Mouse (Mus musculus) liver, embryonic 16.5 days (tissue): ENCODE data around the gene Rnf32. TPM values are rescaled to one million over a fixed set of nuclear protein-coding genes. Genes with fewer than 3 reads are reported as not detected.

Experiments
- ATAC-seq: fragments of 200-750 bp; cut with Nextera tagmentation; 2 replicates; pipeline ENCODE4 v1.8.0; 2017; ENCODE audit warnings: low read depth, mild to moderate bottlenecking, moderate number of reproducible peaks, moderate library complexity
- H3K27ac ChIP-seq: fragments of 300-500 bp; sonication (generic); 2 replicates; pipeline ENCODE4 v1.5.1; 2014; ENCODE audit warnings: mild to moderate bottlenecking, low read length
- H3K27me3 ChIP-seq: fragments of 300-500 bp; sonication (generic); 2 replicates; pipeline ENCODE4 v1.6.1; 2014; ENCODE audit warnings: low read depth, low read length, mixed read lengths; ENCODE audit not compliant: control insufficient read depth, insufficient read depth
- H3K36me3 ChIP-seq: fragments of 300-500 bp; sonication (generic); 2 replicates; pipeline ENCODE4 v1.6.1; 2014; ENCODE audit warnings: mild to moderate bottlenecking; ENCODE audit not compliant: control insufficient read depth, insufficient read depth
- H3K4me1 ChIP-seq: fragments of 300-500 bp; sonication (generic); 2 replicates; pipeline ENCODE4 v1.6.1; 2014; ENCODE audit warnings: low read depth, low read length, mixed read lengths; ENCODE audit not compliant: control insufficient read depth
- H3K4me2 ChIP-seq: fragments of 300-500 bp; sonication (generic); 2 replicates; pipeline ENCODE4 v1.6.1; 2014; ENCODE audit warnings: low read depth, low read length, mixed read lengths
- H3K4me3 ChIP-seq: fragments of 300-500 bp; sonication (generic); 2 replicates; pipeline ENCODE4 v1.5.1; 2014; ENCODE audit warnings: low read depth, mild to moderate bottlenecking, low read length
- H3K9ac ChIP-seq: fragments of 300-500 bp; sonication (generic); 2 replicates; pipeline ENCODE4 v1.6.1; 2014; ENCODE audit warnings: low read depth, low read length
- H3K9me3 ChIP-seq: fragments of 300-500 bp; sonication (generic); replicated peaks from 2 replicates; pipeline ENCODE4 v1.6.1; 2016; ENCODE audit warnings: low read length; ENCODE audit not compliant: control insufficient read depth
- WGBS: fragments of 180-500 bp; shearing (Covaris S2); extraction: QIAGEN DNeasy Blood & Tissue Kit; methylation state at CpG from one replicate; pipeline ENCODE4 v1.1.7; 2014; ENCODE audit not compliant: insufficient replicate concordance; 5-methylcytosine and 5-hydroxymethylcytosine counted together
- polyA plus RNA-seq: library from polyadenylated mRNA; unstranded; fragments of >200 nt; fragmentation: Nextera tagmentation; extraction: Ambion mirVana; gene quantifications from 2 replicates; pipeline ENCODE4 v1.2.1, GENCODE M21; 2015

Gene Rnf32
- 0.11 TPM in 1 of 2 replicates, not detected in the other for polyA plus RNA-seq

- H3K4me3 ChIP-seq: peak within 1 kb of the TSS; percentile 56
- no peaks in the 10 kb centered on the region for H3K9me3 ChIP-seq
- 0 out of 2 replicates have a peak within 1 kb of the TSS, but pooled peaks have one; percentile 20 for H3K9ac ChIP-seq
- H3K27ac ChIP-seq: no peak within 1 kb of the TSS
- peaks cover 17% of the 10 kb centered on the region for H3K27me3 ChIP-seq
- no peaks in the 10 kb centered on the region for H3K36me3 ChIP-seq
- under 1% methylated on average over 64 of the region's 70 CpGs for WGBS
- peak within 1 kb of the TSS; percentile 78 for H3K4me2 ChIP-seq
- no peaks in the 10 kb centered on the region; the same call in 1 of the 2 replicates for H3K4me1 ChIP-seq
- peak; percentile 82 for ATAC-seq
Measured at GRCm38 (mm10) chr5:29195570-29196263, at the start of gene Rnf32. TSS of gene Rnf32 (plus strand) at chr5:29195992.

GRCm38 (mm10) chr5:29150146-29150545, 45.6 kb upstream of the Rnf32 start:
- no peaks in the 10 kb centered on the region for H3K27me3 ChIP-seq
- no peak overlapping the region for H3K9ac ChIP-seq
- 37% methylated on average over 4 of the region's 4 CpGs for WGBS
- no peak overlapping the region for H3K4me2 ChIP-seq
- H3K36me3 ChIP-seq: no peaks in the 10 kb centered on the region
- no peaks in the 10 kb centered on the region for H3K9me3 ChIP-seq
- H3K27ac ChIP-seq: no peak overlapping the region
- no peak for ATAC-seq
- no peak overlapping the region for H3K4me3 ChIP-seq
- no peaks in the 10 kb centered on the region for H3K4me1 ChIP-seq

- Histone ChIP-seq H3K27me3 (no peaks in the 10 kb centered on the region), H3K4me3 (no peak overlapping the region), H3K9ac (no peak overlapping the region), H3K4me2 (no peak overlapping the region), H3K9me3 (no peaks in the 10 kb centered on the region), H3K27ac (no peak overlapping the region), H3K36me3 (no peaks in the 10 kb centered on the region), H3K4me1 (no peaks in the 10 kb centered on the region)
- no peak for ATAC-seq
- 23% methylated on average over 1 of the region's 1 CpGs for WGBS
Measured at GRCm38 (mm10) chr5:29159849-29160248, 35.9 kb upstream of the Rnf32 start.

- Histone ChIP-seq H3K4me1 (no peaks in the 10 kb centered on the region), H3K9me3 (no peaks in the 10 kb centered on the region), H3K9ac (no peak overlapping the region), H3K27me3 (no peaks in the 10 kb centered on the region), H3K36me3 (no peaks in the 10 kb centered on the region), H3K4me3 (no peak overlapping the region), H3K27ac (no peak overlapping the region), H3K4me2 (no peak overlapping the region)
- no peak for ATAC-seq
- WGBS: 66% methylated on average over 2 of the region's 2 CpGs
Measured at GRCm38 (mm10) chr5:29166947-29167346, 28.8 kb upstream of the Rnf32 start.

- WGBS: 65% methylated on average over 6 of the region's 6 CpGs
- Histone ChIP-seq H3K36me3 (no peaks in the 10 kb centered on the region), H3K4me1 (no peaks in the 10 kb centered on the region), H3K4me2 (no peak overlapping the region), H3K27ac (no peak overlapping the region), H3K9me3 (no peaks in the 10 kb centered on the region), H3K27me3 (no peaks in the 10 kb centered on the region), H3K4me3 (no peak overlapping the region), H3K9ac (no peak overlapping the region)
- no peak for ATAC-seq
Measured at GRCm38 (mm10) chr5:29170193-29170592, 25.6 kb upstream of the Rnf32 start.

GRCm38 (mm10) chr5:29171165-29171564, 24.6 kb upstream of the Rnf32 start:
- no peaks in the 10 kb centered on the region for H3K36me3 ChIP-seq
- no peaks in the 10 kb centered on the region for H3K4me1 ChIP-seq
- H3K27me3 ChIP-seq: no peaks in the 10 kb centered on the region
- H3K27ac ChIP-seq: no peak overlapping the region
- no peak overlapping the region for H3K9ac ChIP-seq
- ATAC-seq: no peak
- H3K9me3 ChIP-seq: no peaks in the 10 kb centered on the region
- no peak overlapping the region for H3K4me3 ChIP-seq
- no peak overlapping the region for H3K4me2 ChIP-seq

GRCm38 (mm10) chr5:29186798-29187197, 9.0 kb upstream of the Rnf32 start:
- H3K9ac ChIP-seq: no peak overlapping the region
- H3K4me2 ChIP-seq: no peak overlapping the region
- ATAC-seq: no peak
- no peak overlapping the region for H3K4me3 ChIP-seq
- no peaks in the 10 kb centered on the region for H3K4me1 ChIP-seq
- no peaks in the 10 kb centered on the region for H3K9me3 ChIP-seq
- 62% methylated on average over 5 of the region's 5 CpGs for WGBS
- no peak overlapping the region for H3K27ac ChIP-seq
- H3K27me3 ChIP-seq: no peaks in the 10 kb centered on the region
- H3K36me3 ChIP-seq: no peaks in the 10 kb centered on the region

- 15% methylated on average over 9 of the region's 9 CpGs for WGBS
- Histone ChIP-seq H3K36me3 (no peaks in the 10 kb centered on the region), H3K27me3 (peaks cover 17% of the 10 kb centered on the region), H3K4me3 (peak overlapping the region; percentile 56), H3K27ac (no peak overlapping the region), H3K9ac (0 out of 2 replicates have a peak overlapping the region, but pooled peaks have one; percentile 20), H3K4me2 (peak overlapping the region; percentile 78), H3K9me3 (no peaks in the 10 kb centered on the region), H3K4me1 (no peaks in the 10 kb centered on the region; the same call in 1 of the 2 replicates)
- no peak for ATAC-seq
Measured at GRCm38 (mm10) chr5:29195231-29195569, 592 bp upstream of the Rnf32 start.

GRCm38 (mm10) chr5:29196264-29196658, 469 bp downstream of the Rnf32 start:
- Histone ChIP-seq H3K36me3 (no peaks in the 10 kb centered on the region), H3K4me2 (peak overlapping the region; percentile 78), H3K4me1 (no peaks in the 10 kb centered on the region; the same call in 1 of the 2 replicates), H3K4me3 (peak overlapping the region; percentile 56), H3K27me3 (peaks cover 17% of the 10 kb centered on the region), H3K9me3 (no peaks in the 10 kb centered on the region), H3K27ac (no peak overlapping the region), H3K9ac (no peak overlapping the region)
- no peak for ATAC-seq
- WGBS: 15% methylated on average over 12 of the region's 12 CpGs
